Mouse (Mus musculus) R1 (cell line): ENCODE measurements at regions not wholly inside any gene's neighbourhood (a gene's known extent, or its start where the extent isn't known, plus 50 kb on each side); places are given as distances from the start of the nearest gene placed in this dataset.
A peak's percentile ranks its signal among the peaks of the same experiment; 100 is the strongest.

ENCODE experiments used
- DNase-seq: peaks from one replicate; pipeline ENCODE4 v3.0.0-alpha.2; 2018; ENCODE audit warnings: low read depth, low spot score

- peak; percentile 56 for DNase-seq
Measured at GRCm38 (mm10) chr16:30774951-30775661, 175.6 kb downstream of the Fam43a start.

- DNase-seq, result no peak
Measured at GRCm38 (mm10) chr16:30775740-30776700, 176.5 kb downstream of the Fam43a start.

- peak; percentile 38 for DNase-seq
Measured at GRCm38 (mm10) chr16:30777416-30777815, 177.9 kb downstream of the Fam43a start.

GRCm38 (mm10) chr16:30778078-30778477, 178.6 kb downstream of the Fam43a start:
- no peak for DNase-seq

- DNase-seq, result no peak
Measured at GRCm38 (mm10) chr16:30778945-30779344, 179.4 kb downstream of the Fam43a start.

GRCm38 (mm10) chr16:30784261-30784660, 184.7 kb downstream of the Fam43a start:
- no peak for DNase-seq

- DNase-seq, result no peak
Measured at GRCm38 (mm10) chr16:30784949-30785348, 185.4 kb downstream of the Fam43a start.

GRCm38 (mm10) chr16:30786060-30786459, 186.5 kb downstream of the Fam43a start:
- no peak for DNase-seq

GRCm38 (mm10) chr16:30787351-30787750, 187.8 kb downstream of the Fam43a start:
- no peak for DNase-seq

GRCm38 (mm10) chr16:30788321-30788781, 188.8 kb downstream of the Fam43a start:
- DNase-seq, result no peak

GRCm38 (mm10) chr16:30788944-30789781, 189.6 kb downstream of the Fam43a start:
- no peak for DNase-seq

GRCm38 (mm10) chr16:30790036-30790435, 190.5 kb downstream of the Fam43a start:
- DNase-seq, result no peak

- DNase-seq, result no peak
Measured at GRCm38 (mm10) chr16:30790551-30791001, 191.1 kb downstream of the Fam43a start.

GRCm38 (mm10) chr16:30791048-30791855, 191.7 kb downstream of the Fam43a start:
- no peak for DNase-seq

GRCm38 (mm10) chr16:30792738-30793377, 193.3 kb downstream of the Fam43a start:
- DNase-seq, result no peak

GRCm38 (mm10) chr16:30793378-30793753, 193.8 kb downstream of the Fam43a start:
- DNase-seq, result no peak

- DNase-seq, result no peak
Measured at GRCm38 (mm10) chr16:30793856-30794255, 194.3 kb downstream of the Fam43a start.

GRCm38 (mm10) chr16:30795501-30795904, 196.0 kb downstream of the Fam43a start:
- no peak for DNase-seq

- DNase-seq, result no peak
Measured at GRCm38 (mm10) chr16:30796103-30796502, 196.6 kb downstream of the Fam43a start.

GRCm38 (mm10) chr16:30797006-30797405, 197.5 kb downstream of the Fam43a start:
- no peak for DNase-seq
